Mouse (Mus musculus) ES-E14 (cell line): ENCODE measurements at regions not wholly inside any gene's neighbourhood (a gene's known extent, or its start where the extent isn't known, plus 50 kb on each side); places are given as distances from the start of the nearest gene placed in this dataset.

ENCODE experiments used
- CHD2 ChIP-seq: IDR thresholded peaks from 2 replicates; pipeline ENCODE4 v1.6.1; 2014; ENCODE audit warnings: mild to moderate bottlenecking, low read depth, low read length, inconsistent platforms
- ZNF384 ChIP-seq: IDR thresholded peaks from 2 replicates; pipeline ENCODE4 v1.6.1; 2012; ENCODE audit warnings: low read depth, low read length, inconsistent platforms

DNA sequence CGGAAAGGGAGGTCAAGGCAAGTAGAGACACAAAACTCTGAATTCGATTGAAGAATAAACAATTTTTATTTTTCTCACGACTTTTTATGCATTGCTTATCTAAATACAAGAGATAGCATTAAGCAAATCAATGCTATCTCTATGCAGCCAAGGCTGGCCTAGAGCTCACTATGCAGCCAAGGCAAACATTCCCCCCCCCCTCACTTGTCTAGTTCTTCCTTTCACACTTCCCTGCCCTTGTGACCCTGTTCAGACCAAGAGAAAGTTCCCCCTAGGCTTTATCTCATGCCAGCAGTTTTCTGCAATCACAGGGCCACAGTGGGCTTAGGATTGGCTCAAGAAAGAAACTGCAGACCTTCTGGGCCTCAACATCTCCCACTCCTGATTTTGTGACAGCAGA is 417.9 kb upstream of the Rag2 start:
- TF ChIP-seq ZNF384 (no peak), CHD2 (no peak)
